Mouse (Mus musculus): ENCODE measurements around the gene Ppox.
A peak's percentile ranks its signal among the peaks of the same experiment; 100 is the strongest.

The Ppox gene

GRCm38 (mm10) chr1:171263666-171264461, 17.1 kb downstream of the Ppox start:
- Histone ChIP-seq H3K27me3 (ENCODE audit: control insufficient read depth, insufficient read depth, low read length, poor library complexity, severe bottlenecking) (no peaks in the 10 kb centered on the region), H3K36me3 (ENCODE audit: control insufficient read depth, insufficient read depth, low read length, poor library complexity, severe bottlenecking) (no peaks in the 10 kb centered on the region)
- no peak for DNase-seq (ENCODE audit: low read depth, low spot score)

DNA sequence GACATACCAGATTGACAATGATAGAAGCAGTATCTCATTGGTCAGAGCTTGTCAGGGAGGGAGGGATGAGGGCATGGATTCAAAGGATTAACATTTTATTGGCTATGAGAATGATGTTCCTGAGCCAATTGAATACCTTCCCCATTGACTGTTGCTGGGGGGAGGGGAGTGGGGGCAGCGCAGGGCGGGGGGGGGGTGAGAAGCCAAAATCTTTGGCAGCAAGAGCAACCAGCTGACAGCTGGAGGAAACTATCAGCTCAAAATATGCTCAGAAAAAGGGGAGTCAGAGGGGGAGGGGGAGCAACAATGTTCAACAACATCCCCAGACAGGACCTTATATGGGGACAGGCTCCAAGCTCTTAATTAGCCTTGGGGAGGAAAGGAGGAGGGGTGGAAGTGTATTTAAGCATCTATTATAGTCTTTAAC, 17.8 kb downstream of the Ppox start:
- Histone ChIP-seq H3K36me3 (ENCODE audit: control insufficient read depth, insufficient read depth, low read length, poor library complexity, severe bottlenecking) (no peaks in the 10 kb centered on the region), H3K27me3 (ENCODE audit: control insufficient read depth, insufficient read depth, low read length, poor library complexity, severe bottlenecking) (no peaks in the 10 kb centered on the region)
- DNase-seq (ENCODE audit: low read depth, low spot score): no peak

- no peak for DNase-seq (ENCODE audit: low read depth, low spot score)
- Histone ChIP-seq H3K27me3 (ENCODE audit: control insufficient read depth, insufficient read depth, low read length, poor library complexity, severe bottlenecking) (no peaks in the 10 kb centered on the region), H3K36me3 (ENCODE audit: control insufficient read depth, insufficient read depth, low read length, poor library complexity, severe bottlenecking) (no peaks in the 10 kb centered on the region)
Measured at GRCm38 (mm10) chr1:171262594-171263130, 18.3 kb downstream of the Ppox start.

- H3K27me3 ChIP-seq (ENCODE audit: control insufficient read depth, insufficient read depth, low read length, poor library complexity, severe bottlenecking): no peaks in the 10 kb centered on the region
- no peak for DNase-seq (ENCODE audit: low read depth, low spot score)
- no peaks in the 10 kb centered on the region for H3K36me3 ChIP-seq (ENCODE audit: control insufficient read depth, insufficient read depth, low read length, poor library complexity, severe bottlenecking)
Measured at GRCm38 (mm10) chr1:171260316-171260715, 20.7 kb downstream of the Ppox start.

DNA sequence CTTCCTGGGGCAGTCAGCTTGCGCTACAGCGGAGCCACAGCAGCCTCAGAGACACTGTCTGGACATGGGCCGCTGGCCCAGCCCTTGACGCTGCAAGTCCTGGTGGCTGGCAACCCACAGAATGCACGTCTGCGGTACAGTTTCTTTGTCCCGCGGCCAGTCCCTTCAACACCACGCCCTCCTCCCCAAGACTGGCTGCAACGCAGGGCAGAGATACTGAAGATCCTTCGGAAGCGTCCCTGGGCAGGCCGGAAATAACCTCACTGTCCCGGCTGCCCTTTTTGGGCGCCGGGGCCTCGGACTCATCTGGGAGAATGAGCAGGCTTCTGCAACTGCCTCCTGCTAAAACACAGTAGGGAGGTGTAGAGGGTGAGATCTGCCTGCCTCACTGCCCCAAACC, 22.1 kb downstream of the Ppox start:
- Histone ChIP-seq H3K27me3 (ENCODE audit: control insufficient read depth, insufficient read depth, low read length, poor library complexity, severe bottlenecking) (no peaks in the 10 kb centered on the region), H3K36me3 (ENCODE audit: control insufficient read depth, insufficient read depth, low read length, poor library complexity, severe bottlenecking) (no peaks in the 10 kb centered on the region)
- no peak for DNase-seq (ENCODE audit: low read depth, low spot score)

DNA sequence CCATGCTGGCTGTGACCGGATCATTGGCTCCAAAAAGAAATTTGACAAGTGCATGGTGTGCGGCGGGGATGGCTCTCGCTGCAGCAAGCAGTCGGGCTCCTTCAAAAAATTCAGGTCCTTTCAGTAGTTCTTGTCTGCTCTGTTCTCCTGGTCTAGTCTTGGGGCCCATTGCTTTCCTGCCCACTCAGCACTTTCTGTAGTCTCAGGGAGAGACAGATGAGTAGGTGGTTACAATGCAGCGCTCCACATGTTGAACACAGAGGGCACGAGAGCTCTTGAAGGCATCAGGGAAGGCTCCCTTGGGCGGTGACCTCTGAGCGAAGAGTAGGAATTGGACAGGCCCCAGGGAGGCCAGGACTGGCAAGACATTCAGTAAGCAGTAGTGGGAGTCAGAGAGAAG, 23.2 kb downstream of the Ppox start:
- H3K36me3 ChIP-seq (ENCODE audit: control insufficient read depth, insufficient read depth, low read length, poor library complexity, severe bottlenecking): no peaks in the 10 kb centered on the region
- no peak for DNase-seq (ENCODE audit: low read depth, low spot score)
- no peaks in the 10 kb centered on the region for H3K27me3 ChIP-seq (ENCODE audit: control insufficient read depth, insufficient read depth, low read length, poor library complexity, severe bottlenecking)

DNA sequence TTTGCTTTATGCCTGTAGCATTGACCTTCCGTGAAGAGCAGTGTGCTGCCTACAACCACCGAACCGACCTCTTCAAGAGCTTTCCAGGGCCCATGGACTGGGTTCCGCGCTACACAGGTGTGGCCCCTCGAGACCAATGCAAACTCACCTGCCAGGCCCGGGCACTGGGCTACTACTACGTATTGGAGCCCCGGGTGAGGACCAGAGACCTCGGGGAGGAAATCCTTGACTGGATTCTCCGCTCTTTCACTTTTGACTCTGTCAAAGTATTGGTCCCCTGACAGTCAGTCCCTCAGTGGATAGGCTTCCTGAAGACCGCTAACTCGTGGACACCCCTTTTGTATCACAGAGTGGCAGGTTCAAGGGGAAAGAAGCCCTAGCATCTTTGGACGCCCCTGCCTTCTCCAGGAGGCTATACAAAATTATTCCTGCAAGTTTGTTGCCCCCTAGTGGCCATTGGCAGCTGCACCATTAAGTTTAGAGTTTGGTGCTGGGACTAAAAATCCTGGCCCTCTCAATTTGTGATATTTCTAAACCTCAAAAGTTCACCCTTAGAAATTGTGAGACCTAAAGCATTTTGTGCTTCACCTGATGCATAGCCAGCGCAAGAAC, 23.9 kb downstream of the Ppox start:
- Histone ChIP-seq H3K27me3 (ENCODE audit: control insufficient read depth, insufficient read depth, low read length, poor library complexity, severe bottlenecking) (no peaks in the 10 kb centered on the region), H3K36me3 (ENCODE audit: control insufficient read depth, insufficient read depth, low read length, poor library complexity, severe bottlenecking) (no peaks in the 10 kb centered on the region)
- peak; percentile 77 for DNase-seq (ENCODE audit: low read depth, low spot score)

DNA sequence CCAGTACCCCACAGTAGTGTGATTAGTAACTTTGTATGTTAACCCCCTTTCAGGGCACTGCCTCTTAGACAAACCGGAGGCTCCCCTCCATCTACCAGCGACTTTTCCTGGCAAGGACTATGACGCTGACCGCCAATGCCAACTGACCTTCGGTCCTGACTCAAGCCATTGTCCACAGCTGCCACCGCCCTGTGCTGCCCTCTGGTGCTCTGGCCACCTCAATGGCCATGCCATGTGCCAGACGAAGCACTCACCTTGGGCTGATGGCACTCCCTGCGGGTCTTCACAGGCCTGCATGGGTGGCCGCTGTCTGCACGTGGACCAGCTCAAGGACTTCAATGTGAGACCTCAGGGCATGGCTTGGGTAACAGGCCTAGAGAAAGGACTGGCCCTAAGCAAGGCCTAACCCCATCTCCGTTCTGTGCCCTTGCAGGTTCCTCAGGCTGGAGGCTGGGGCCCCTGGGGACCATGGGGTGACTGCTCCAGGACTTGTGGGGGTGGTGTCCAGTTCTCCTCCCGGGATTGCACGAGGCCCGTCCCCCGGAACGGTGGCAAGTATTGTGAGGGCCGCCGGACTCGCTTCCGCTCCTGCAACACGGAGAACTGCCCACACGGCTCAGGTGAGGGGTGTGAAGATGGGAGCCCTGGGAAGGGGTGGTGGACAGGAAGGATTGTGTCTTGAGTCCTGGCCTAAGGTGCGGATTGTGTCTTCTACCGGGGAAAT, 24.7 kb downstream of the Ppox start:
- Histone ChIP-seq H3K36me3 (ENCODE audit: control insufficient read depth, insufficient read depth, low read length, poor library complexity, severe bottlenecking) (no peaks in the 10 kb centered on the region), H3K27me3 (ENCODE audit: control insufficient read depth, insufficient read depth, low read length, poor library complexity, severe bottlenecking) (no peaks in the 10 kb centered on the region)
- no peak for DNase-seq (ENCODE audit: low read depth, low spot score)

- H3K27me3 ChIP-seq (ENCODE audit: control insufficient read depth, insufficient read depth, low read length, poor library complexity, severe bottlenecking): no peaks in the 10 kb centered on the region
- H3K36me3 ChIP-seq (ENCODE audit: control insufficient read depth, insufficient read depth, low read length, poor library complexity, severe bottlenecking): no peaks in the 10 kb centered on the region
- DNase-seq (ENCODE audit: low read depth, low spot score): no peak
Measured at GRCm38 (mm10) chr1:171252415-171252814, 28.6 kb downstream of the Ppox start.

DNA sequence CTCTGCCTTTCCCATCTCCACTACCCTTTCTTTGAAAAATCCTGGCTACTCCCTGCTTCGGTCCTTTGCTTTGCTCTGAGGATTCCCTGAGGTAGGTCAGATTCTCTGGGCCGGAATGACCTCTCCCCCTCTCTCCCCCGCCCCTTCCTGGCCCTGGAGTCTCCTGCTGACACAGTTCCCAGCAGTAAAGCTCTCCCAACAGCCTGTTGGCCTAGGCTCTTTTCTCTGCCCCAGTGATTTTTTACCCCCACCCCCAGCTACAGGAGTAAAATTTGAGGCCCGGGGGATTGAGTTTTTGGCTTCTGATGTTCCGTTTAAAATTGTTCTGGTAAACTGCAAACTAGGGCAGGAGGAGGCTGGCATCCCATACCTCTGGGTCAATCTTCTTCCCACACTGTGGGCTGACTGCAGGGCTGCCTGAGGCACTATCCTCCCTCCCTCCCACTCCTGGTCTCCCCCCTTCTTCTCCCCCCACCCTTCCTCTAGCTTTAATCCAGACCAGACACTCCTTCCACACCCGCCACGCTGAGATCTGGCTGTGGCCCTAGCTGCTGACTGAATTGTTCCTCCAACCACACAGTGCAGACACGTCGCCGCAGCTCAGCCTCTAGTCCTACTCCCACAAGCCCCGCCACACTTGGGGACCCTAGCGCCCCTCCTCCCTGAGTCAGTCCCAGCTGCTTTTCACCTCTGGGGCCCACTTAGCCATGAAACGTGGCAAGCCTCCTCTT, 29.2 kb downstream of the Ppox start:
- Histone ChIP-seq H3K27me3 (ENCODE audit: control insufficient read depth, insufficient read depth, low read length, poor library complexity, severe bottlenecking) (no peaks in the 10 kb centered on the region), H3K36me3 (ENCODE audit: control insufficient read depth, insufficient read depth, low read length, poor library complexity, severe bottlenecking) (no peaks in the 10 kb centered on the region)
- no peak for DNase-seq (ENCODE audit: low read depth, low spot score)

- no peak for DNase-seq (ENCODE audit: low read depth, low spot score)
- Histone ChIP-seq H3K36me3 (ENCODE audit: control insufficient read depth, insufficient read depth, low read length, poor library complexity, severe bottlenecking) (no peaks in the 10 kb centered on the region), H3K27me3 (ENCODE audit: control insufficient read depth, insufficient read depth, low read length, poor library complexity, severe bottlenecking) (no peaks in the 10 kb centered on the region)
Measured at GRCm38 (mm10) chr1:171250680-171251593, 30.0 kb downstream of the Ppox start, which contains the start of gene Ndufs2. Gene Ndufs2, minus strand, starts transcription at chr1:171251388.

DNA sequence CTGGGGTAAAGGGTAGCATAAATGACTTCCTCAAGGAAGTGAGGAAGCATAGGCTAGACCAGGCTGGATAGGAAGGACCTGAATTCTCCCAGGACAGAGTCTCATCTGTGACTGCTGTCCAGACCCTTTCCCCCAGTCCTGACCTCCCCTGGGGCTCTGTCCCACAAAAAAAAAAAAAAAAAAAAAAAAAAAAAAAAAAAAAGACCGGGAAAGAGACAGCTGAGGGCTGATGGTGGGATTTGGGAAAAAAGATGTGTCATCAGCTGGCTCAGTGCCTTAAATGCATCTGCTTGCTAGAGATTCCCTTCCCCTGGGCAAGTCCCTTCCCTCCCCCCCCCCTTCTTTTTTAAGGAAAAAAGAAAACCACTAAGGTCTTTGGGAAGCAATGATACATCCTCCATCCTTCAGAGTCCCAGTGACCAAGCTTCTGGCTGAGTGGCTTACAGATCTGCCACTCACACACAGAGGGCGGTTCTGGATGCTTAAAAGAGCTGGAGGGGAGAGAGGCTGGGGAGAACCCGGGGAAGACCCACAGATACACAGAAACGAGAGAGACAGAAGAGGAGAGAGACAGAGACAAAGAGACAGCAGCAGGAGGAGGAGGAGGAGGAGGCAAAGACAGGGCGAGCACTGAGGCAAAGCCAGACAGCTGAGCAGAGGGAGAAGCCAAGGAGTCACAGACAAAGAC, 30.9 kb downstream of the Ppox start, which contains the start of gene Adamts4:
Adamts4 (plus strand) TSS at position 509 of the 688 bp plus-strand sequence.
- DNase-seq (ENCODE audit: low read depth, low spot score): no peak
- Histone ChIP-seq H3K36me3 (ENCODE audit: control insufficient read depth, insufficient read depth, low read length, poor library complexity, severe bottlenecking) (0 out of 2 replicates have a peak, but pooled peaks cover 2% of the 10 kb centered on the region), H3K27me3 (ENCODE audit: control insufficient read depth, insufficient read depth, low read length, poor library complexity, severe bottlenecking) (no peaks in the 10 kb centered on the region)

Measured in splenic B cell, adult 2 months (primary cell).